Mouse (Mus musculus): ENCODE data around the gene Ttc36. TPM values are rescaled to one million over a fixed set of nuclear protein-coding genes. Genes with fewer than 3 reads are reported as not detected.

Gene Ttc36
- polyA plus RNA-seq, 1 experiment from 2014 or later: 200 TPM

DNA sequence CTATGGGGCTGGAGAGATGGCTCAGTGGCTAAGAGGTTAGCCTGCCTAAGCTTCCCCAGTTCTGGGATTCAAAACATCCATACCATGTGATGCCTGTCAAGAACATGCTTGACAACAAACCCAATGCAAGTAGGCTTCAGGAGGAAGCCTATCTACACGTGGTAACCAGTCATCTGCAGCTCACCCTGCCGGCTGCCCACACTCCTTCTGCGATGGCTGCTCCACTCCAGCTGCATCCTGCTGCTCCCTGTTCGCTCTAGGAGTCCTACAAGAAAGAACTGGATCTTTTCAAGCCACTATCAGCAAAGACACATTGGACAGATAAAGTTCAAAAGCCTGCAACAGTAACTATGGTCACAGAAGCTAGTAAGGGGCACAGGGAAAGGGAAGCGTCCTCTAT is 14.7 kb upstream of the Ttc36 start:
- 67% methylated on average over 5 of the region's 5 CpGs for WGBS (ENCODE audit: insufficient replicate concordance)
- Histone ChIP-seq H3K9me3 (replicated peaks; ENCODE audit: control insufficient read depth, low read length) (no peaks in the 10 kb centered on the region), H3K36me3 (ENCODE audit: control insufficient read depth, insufficient read depth) (peaks cover 68% of the 10 kb centered on the region), H3K4me3 (ENCODE audit: low read depth, low read length) (no peak overlapping the region), H3K27me3 (ENCODE audit: control insufficient read depth, insufficient read depth, low read depth, low read length) (no peaks in the 10 kb centered on the region), H3K4me2 (ENCODE audit: low read depth, low read length) (no peak overlapping the region), H3K9ac (ENCODE audit: low read depth, low read length) (no peak overlapping the region), H3K4me1 (ENCODE audit: control insufficient read depth, low read depth, low read length) (no peaks in the 10 kb centered on the region), H3K27ac (ENCODE audit: low read length) (no peak overlapping the region)
- ATAC-seq (ENCODE audit: low read depth): no peak

DNA sequence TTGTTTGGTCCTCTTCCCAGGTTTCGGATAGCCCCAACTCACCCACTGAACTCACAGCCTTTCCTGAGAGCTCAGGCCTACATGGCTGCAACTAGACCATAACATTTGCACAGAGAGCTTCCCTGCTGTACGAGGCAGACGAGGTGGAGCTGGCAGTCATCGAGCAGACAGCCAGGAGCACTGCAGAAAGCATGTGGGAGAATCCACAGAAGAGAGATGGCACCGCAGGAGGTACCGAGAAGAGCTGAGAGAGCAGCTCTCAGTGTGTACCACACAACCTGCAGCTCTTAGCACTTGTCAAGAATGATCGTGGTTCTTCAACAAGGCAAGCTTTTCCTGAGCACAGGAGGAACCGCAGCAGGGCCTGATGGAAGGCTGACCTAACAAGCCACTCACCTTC is 11.3 kb upstream of the Ttc36 start:
- Histone ChIP-seq H3K9me3 (replicated peaks; ENCODE audit: control insufficient read depth, low read length) (no peaks in the 10 kb centered on the region), H3K27me3 (ENCODE audit: control insufficient read depth, insufficient read depth, low read depth, low read length) (no peaks in the 10 kb centered on the region), H3K4me1 (ENCODE audit: control insufficient read depth, low read depth, low read length) (no peaks in the 10 kb centered on the region), H3K27ac (ENCODE audit: low read length) (no peak overlapping the region), H3K9ac (ENCODE audit: low read depth, low read length) (no peak overlapping the region), H3K4me3 (ENCODE audit: low read depth, low read length) (no peak overlapping the region), H3K4me2 (ENCODE audit: low read depth, low read length) (no peak overlapping the region), H3K36me3 (ENCODE audit: control insufficient read depth, insufficient read depth) (peaks cover 49% of the 10 kb centered on the region)
- no peak for ATAC-seq (ENCODE audit: low read depth)
- 83% methylated on average over 8 of the region's 8 CpGs for WGBS (ENCODE audit: insufficient replicate concordance)

DNA sequence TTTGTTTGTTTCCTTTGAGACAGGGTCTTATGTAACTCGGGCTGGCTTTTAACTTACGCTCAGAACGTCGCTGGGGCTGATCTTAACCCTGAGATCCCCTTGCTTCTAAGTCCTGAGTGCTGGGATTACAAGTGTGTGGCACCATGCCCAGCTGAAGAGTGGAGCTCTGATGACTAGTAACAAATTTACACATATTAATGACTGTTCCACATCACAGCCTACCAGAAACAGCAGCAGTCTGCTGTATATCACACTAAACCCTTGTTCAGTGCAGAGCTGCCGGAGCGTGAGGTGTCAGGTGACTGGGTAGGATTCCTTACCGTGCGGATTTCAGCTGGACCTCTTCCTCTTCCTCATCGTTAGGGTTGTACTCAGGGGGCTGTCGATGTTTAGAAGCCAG is 7.4 kb upstream of the Ttc36 start:
- WGBS (ENCODE audit: insufficient replicate concordance): 81% methylated on average over 10 of the region's 10 CpGs

DNA sequence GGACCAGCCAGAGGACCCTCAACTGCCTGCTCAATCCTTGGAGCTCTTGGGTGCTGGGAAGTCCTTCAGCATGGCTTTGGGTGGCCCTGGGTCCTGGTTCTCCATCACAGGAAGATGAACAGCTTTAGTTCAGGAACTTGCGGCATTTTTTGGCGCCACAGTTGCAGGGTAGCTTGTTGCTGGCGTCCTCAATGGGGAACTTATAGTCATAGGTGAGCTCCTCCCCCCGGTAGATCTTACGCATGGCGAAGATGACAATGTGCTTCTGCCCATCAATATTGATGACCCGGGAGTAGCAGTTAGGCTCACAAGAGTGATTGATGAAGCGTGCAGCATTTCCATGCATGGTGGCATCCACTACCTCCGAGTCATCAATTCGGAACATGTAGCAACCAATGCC is 4.9 kb upstream of the Ttc36 start:
- no peak overlapping the region for H3K4me2 ChIP-seq (ENCODE audit: low read depth, low read length)
- no peak overlapping the region for H3K27ac ChIP-seq (ENCODE audit: low read length)
- ATAC-seq (ENCODE audit: low read depth): no peak
- H3K9me3 ChIP-seq (replicated peaks; ENCODE audit: control insufficient read depth, low read length): no peaks in the 10 kb centered on the region
- H3K4me1 ChIP-seq (ENCODE audit: control insufficient read depth, low read depth, low read length): no peaks in the 10 kb centered on the region
- H3K9ac ChIP-seq (ENCODE audit: low read depth, low read length): no peak overlapping the region
- no peak overlapping the region for H3K4me3 ChIP-seq (ENCODE audit: low read depth, low read length)
- WGBS (ENCODE audit: insufficient replicate concordance): 83% methylated on average over 10 of the region's 10 CpGs
- H3K27me3 ChIP-seq (ENCODE audit: control insufficient read depth, insufficient read depth, low read depth, low read length): no peaks in the 10 kb centered on the region
- H3K36me3 ChIP-seq (ENCODE audit: control insufficient read depth, insufficient read depth): peaks cover 39% of the 10 kb centered on the region

More for the DNA sequence above, 7.4 kb upstream of the Ttc36 start:
- H3K36me3 ChIP-seq (ENCODE audit: control insufficient read depth, insufficient read depth): peaks cover 59% of the 10 kb centered on the region
- no peaks in the 10 kb centered on the region for H3K27me3 ChIP-seq (ENCODE audit: control insufficient read depth, insufficient read depth, low read depth, low read length)
- H3K9me3 ChIP-seq (replicated peaks; ENCODE audit: control insufficient read depth, low read length): no peaks in the 10 kb centered on the region
- no peaks in the 10 kb centered on the region for H3K4me1 ChIP-seq (ENCODE audit: control insufficient read depth, low read depth, low read length)
- H3K9ac ChIP-seq (ENCODE audit: low read depth, low read length): no peak overlapping the region
- H3K4me3 ChIP-seq (ENCODE audit: low read depth, low read length): no peak overlapping the region
- H3K27ac ChIP-seq (ENCODE audit: low read length): no peak overlapping the region
- ATAC-seq (ENCODE audit: low read depth): no peak
- H3K4me2 ChIP-seq (ENCODE audit: low read depth, low read length): no peak overlapping the region

DNA sequence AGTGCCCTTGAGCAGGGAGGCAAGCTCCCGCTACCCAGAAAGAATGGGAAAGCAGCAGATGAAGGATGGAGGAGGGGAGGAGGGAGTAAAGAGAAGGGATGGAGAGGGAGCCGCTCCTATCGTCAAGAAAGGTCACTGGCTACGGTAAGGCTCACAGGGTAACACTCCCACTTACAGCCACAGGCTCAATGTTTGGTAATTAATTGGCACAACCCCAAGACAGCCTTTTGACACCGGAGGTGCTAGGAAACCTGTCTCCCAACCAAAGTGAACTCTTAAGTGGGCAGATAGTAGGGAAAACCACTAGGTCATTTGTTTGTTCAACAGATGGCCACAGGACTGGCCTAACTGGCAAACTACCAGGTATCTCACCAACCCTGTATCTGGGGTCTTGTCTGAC is 4.3 kb upstream of the Ttc36 start:
- Histone ChIP-seq H3K36me3 (ENCODE audit: control insufficient read depth, insufficient read depth) (peaks cover 35% of the 10 kb centered on the region), H3K9me3 (replicated peaks; ENCODE audit: control insufficient read depth, low read length) (no peaks in the 10 kb centered on the region), H3K27ac (ENCODE audit: low read length) (no peak overlapping the region), H3K4me3 (ENCODE audit: low read depth, low read length) (no peak overlapping the region), H3K4me1 (ENCODE audit: control insufficient read depth, low read depth, low read length) (no peaks in the 10 kb centered on the region), H3K27me3 (ENCODE audit: control insufficient read depth, insufficient read depth, low read depth, low read length) (no peaks in the 10 kb centered on the region), H3K4me2 (ENCODE audit: low read depth, low read length) (no peak overlapping the region), H3K9ac (ENCODE audit: low read depth, low read length) (no peak overlapping the region)
- WGBS (ENCODE audit: insufficient replicate concordance): 82% methylated on average over 5 of the region's 5 CpGs
- no peak for ATAC-seq (ENCODE audit: low read depth)

DNA sequence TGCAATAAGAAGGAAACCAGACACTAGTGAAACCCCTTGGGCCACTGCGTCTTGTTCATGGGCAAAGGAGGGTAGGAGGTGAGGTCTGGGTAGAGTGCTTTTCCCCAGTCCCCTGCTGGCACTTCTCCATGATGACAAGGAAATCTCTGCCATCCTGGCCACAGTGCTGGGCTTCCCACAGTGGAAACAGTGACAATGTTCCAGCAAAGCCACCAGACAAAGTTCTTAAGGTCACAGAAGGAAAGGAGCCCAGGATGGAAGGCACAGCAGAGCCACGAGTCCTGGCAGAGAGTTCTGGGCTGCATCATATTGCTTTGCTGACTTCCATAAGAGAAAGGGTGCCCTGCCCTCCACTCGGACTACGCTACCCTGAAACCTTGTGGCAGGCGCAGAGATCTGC is 2.7 kb upstream of the Ttc36 start:
- peaks cover 4% of the 10 kb centered on the region for H3K27me3 ChIP-seq (ENCODE audit: control insufficient read depth, insufficient read depth, low read depth, low read length)
- H3K36me3 ChIP-seq (ENCODE audit: control insufficient read depth, insufficient read depth): peaks cover 30% of the 10 kb centered on the region
- WGBS (ENCODE audit: insufficient replicate concordance): 81% methylated on average over 5 of the region's 5 CpGs
- no peak for ATAC-seq (ENCODE audit: low read depth)
- no peak overlapping the region for H3K4me3 ChIP-seq (ENCODE audit: low read depth, low read length)
- H3K4me1 ChIP-seq (ENCODE audit: control insufficient read depth, low read depth, low read length): no peaks in the 10 kb centered on the region
- H3K27ac ChIP-seq (ENCODE audit: low read length): no peak overlapping the region
- H3K4me2 ChIP-seq (ENCODE audit: low read depth, low read length): no peak overlapping the region
- no peak overlapping the region for H3K9ac ChIP-seq (ENCODE audit: low read depth, low read length)
- H3K9me3 ChIP-seq (replicated peaks; ENCODE audit: control insufficient read depth, low read length): no peaks in the 10 kb centered on the region

DNA sequence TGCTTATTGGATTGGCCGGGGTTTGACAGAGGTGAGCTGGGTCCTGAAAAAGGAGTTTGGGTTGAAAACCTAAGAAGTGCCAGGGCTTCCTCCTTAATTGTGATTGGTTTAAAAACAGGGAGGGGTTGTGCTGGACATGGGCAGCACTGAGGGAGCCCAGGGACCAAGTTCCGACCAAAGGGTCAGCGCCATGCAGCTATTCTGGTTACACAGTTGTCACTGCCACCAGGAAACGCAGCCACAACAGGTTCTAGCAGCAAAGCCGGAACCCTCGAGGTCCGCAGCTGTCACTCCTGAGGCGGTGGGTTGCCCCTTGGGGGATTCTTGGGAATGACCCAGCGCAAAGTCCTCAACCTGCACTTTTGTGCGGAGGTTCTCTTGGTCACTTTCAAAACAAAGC is 1.8 kb upstream of the Ttc36 start:
- Histone ChIP-seq H3K4me1 (ENCODE audit: control insufficient read depth, low read depth, low read length) (peaks cover 1% of the 10 kb centered on the region; the same call in 1 of the 2 replicates), H3K4me3 (ENCODE audit: low read depth, low read length) (no peak overlapping the region), H3K4me2 (ENCODE audit: low read depth, low read length) (no peak overlapping the region), H3K9me3 (replicated peaks; ENCODE audit: control insufficient read depth, low read length) (no peaks in the 10 kb centered on the region), H3K27ac (ENCODE audit: low read length) (no peak overlapping the region), H3K36me3 (ENCODE audit: control insufficient read depth, insufficient read depth) (peaks cover 27% of the 10 kb centered on the region), H3K9ac (ENCODE audit: low read depth, low read length) (no peak overlapping the region), H3K27me3 (ENCODE audit: control insufficient read depth, insufficient read depth, low read depth, low read length) (peaks cover 12% of the 10 kb centered on the region)
- ATAC-seq (ENCODE audit: low read depth): no peak
- WGBS (ENCODE audit: insufficient replicate concordance): 83% methylated on average over 10 of the region's 10 CpGs

DNA sequence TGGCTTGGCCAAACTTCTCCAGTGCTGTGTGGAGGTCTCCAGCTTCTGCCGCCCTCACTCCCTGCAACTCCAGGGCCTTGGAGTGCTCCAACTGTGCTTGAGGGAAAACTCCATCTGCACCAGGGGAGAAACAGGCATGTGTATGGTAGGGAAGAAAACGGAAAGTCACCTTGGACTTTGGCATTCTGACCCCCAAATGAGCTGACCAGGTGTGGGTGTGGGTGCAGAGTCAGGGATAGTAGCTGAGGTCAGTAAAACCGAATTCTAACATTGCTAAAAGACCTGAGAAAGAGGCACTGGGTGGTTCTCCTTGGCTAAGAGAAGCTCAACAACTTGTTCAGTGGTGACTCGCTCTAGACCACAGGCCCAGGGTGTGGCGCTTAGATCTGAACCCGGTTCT is 1.2 kb downstream of the Ttc36 start:
- H3K27ac ChIP-seq (ENCODE audit: low read length): peak overlapping the region; percentile 50; the same call in 1 of the 2 replicates
- WGBS (ENCODE audit: insufficient replicate concordance): 54% methylated on average over 6 of the region's 6 CpGs
- peak overlapping the region; percentile 56 for H3K4me2 ChIP-seq (ENCODE audit: low read depth, low read length)

DNA sequence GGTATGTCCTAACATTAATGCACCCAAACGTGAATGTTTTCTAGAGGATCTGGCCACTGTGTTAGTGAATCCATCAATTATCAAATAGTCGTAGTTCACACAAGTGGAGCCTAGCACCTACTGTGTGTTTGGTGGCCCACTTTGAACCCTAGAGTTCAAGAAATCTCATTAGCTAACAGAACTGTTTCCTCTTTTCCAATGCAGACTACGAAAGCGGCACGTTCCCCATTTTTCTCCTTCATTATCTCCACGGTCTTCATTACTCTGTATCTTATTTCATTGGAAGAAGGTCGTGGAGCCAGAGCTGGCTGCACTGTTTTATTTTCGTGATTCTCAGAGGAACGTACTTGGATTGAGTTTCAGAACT is 2.9 kb downstream of the Ttc36 start:
- Histone ChIP-seq H3K27ac (ENCODE audit: low read length) (peak overlapping the region; percentile 72), H3K4me1 (ENCODE audit: control insufficient read depth, low read depth, low read length) (peaks cover 14% of the 10 kb centered on the region), H3K9me3 (replicated peaks; ENCODE audit: control insufficient read depth, low read length) (no peaks in the 10 kb centered on the region), H3K36me3 (ENCODE audit: control insufficient read depth, insufficient read depth) (no peaks in the 10 kb centered on the region), H3K4me3 (ENCODE audit: low read depth, low read length) (peak overlapping the region; percentile 64), H3K9ac (ENCODE audit: low read depth, low read length) (peak overlapping the region; percentile 61; the same call in 1 of the 2 replicates), H3K4me2 (ENCODE audit: low read depth, low read length) (peak overlapping the region; percentile 91), H3K27me3 (ENCODE audit: control insufficient read depth, insufficient read depth, low read depth, low read length) (peaks cover 35% of the 10 kb centered on the region)
- 30% methylated on average over 9 of the region's 9 CpGs for WGBS (ENCODE audit: insufficient replicate concordance)
- no peak for ATAC-seq (ENCODE audit: low read depth)

More for the DNA sequence above, 1.2 kb downstream of the Ttc36 start:
- peaks cover 4% of the 10 kb centered on the region; the same call in 1 of the 2 replicates for H3K36me3 ChIP-seq (ENCODE audit: control insufficient read depth, insufficient read depth)
- peak overlapping the region; percentile 0 for H3K9ac ChIP-seq (ENCODE audit: low read depth, low read length)
- no peak for ATAC-seq (ENCODE audit: low read depth)
- peak overlapping the region; percentile 45 for H3K4me3 ChIP-seq (ENCODE audit: low read depth, low read length)
- H3K27me3 ChIP-seq (ENCODE audit: control insufficient read depth, insufficient read depth, low read depth, low read length): peaks cover 35% of the 10 kb centered on the region
- no peaks in the 10 kb centered on the region for H3K9me3 ChIP-seq (replicated peaks; ENCODE audit: control insufficient read depth, low read length)
- H3K4me1 ChIP-seq (ENCODE audit: control insufficient read depth, low read depth, low read length): peaks cover 14% of the 10 kb centered on the region
